Mouse (Mus musculus): ENCODE measurements around the gene Brdt. TPM values are rescaled to one million over a fixed set of nuclear protein-coding genes. Genes with fewer than 3 reads are reported as not detected.

The Brdt gene
- polyA plus RNA-seq, 1 experiment from 2014 or later, result 1.2 TPM

Other genes starting within 250 kb of the Brdt start
- 14.4 and 16.3 TPM in 2 replicates for gene Tgfbr3, start 41.5 kb upstream of the Brdt start, polyA plus RNA-seq (2015; fragmentation: Nextera tagmentation; extraction: Ambion mirVana)
- gene Ephx4, start 71.6 kb downstream of the Brdt start, polyA plus RNA-seq (2015; fragmentation: Nextera tagmentation; extraction: Ambion mirVana), result 0.44 and 0.81 TPM in 2 replicates
- not detected in 2 replicates for gene Lpcat2b, start 100.4 kb downstream of the Brdt start, polyA plus RNA-seq (2015; fragmentation: Nextera tagmentation; extraction: Ambion mirVana)
- gene Btbd8, start 106.8 kb downstream of the Brdt start, polyA plus RNA-seq (2015; fragmentation: Nextera tagmentation; extraction: Ambion mirVana), result 4.0 and 4.1 TPM in 2 replicates
- 0.04 and 0.24 TPM in 2 replicates for gene Gm42669, start 176.5 kb downstream of the Brdt start, polyA plus RNA-seq (2015; fragmentation: Nextera tagmentation; extraction: Ambion mirVana)
- gene 1700028K03Rik, start 203.6 kb downstream of the Brdt start, polyA plus RNA-seq (2015; fragmentation: Nextera tagmentation; extraction: Ambion mirVana), result 0.05 and 0.21 TPM in 2 replicates

All from intestine, embryonic 15.5 days (tissue).